Mouse (Mus musculus): ENCODE measurements at regions not wholly inside any gene's neighbourhood (a gene's known extent, or its start where the extent isn't known, plus 50 kb on each side); places are given as distances from the start of the nearest gene placed in this dataset.

GRCm38 (mm10) chr4:89500232-89500631, 179.0 kb upstream of the Dmrta1 start:
- no peak for DNase-seq (ENCODE audit: low spot score)

GRCm38 (mm10) chr4:89490947-89491346, 180.1 kb upstream of the Cdkn2b start:
- no peak for DNase-seq (ENCODE audit: low spot score)

DNA sequence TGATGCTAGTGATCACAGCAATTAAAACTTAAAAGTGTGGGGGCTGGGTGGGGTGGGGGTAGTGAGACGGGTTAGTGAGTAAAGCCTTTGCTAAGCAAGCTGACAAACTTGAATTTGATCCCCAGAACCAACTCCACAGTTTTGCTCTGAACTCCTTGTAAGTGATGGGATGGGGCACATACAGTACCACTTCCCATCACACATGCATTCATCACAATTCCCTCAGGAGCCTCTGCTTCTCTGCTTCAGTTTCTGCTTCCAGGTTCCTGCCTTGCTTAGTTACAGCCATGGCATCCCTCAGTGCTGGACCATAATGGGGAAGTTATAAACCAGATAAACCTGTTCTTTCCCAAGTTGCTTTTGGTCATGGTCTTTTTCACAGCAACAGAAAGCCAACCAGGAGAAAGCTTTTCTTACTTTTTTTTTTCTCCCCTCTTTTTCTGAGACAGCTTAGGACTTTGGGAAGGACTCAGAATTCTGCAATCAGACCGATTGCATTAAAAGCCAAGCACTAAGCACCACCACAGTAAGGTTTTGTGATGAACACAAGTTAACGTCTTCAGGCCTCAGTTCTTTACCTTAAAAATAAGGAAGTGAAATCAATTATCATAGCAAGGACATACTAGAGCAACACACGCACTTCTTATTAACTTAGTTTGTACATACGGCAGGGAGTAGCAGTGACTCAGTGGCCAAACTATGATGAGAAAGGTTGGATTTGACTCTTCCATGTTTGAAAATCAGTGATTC, 176.8 kb upstream of the Cdkn2b start:
- no peak for DNase-seq (ENCODE audit: low spot score)

DNA sequence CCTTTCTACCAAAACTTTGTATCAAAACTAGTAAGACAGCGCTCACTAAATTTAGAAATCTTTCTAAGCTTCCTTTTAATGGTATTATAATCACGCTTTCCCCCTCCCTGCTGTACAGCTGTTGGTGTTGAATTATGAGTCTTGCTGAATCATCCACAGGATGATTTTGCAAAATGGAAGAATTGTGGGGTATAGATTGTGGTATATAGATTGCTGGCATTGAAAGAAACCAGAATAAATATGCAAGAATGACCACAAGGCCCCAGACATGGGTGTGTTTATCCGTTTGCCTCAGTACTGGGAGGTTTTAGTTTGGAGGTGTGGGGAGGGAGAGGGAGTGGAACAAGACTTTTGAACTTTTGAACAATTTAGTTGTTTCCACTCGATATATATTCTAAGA, 176.1 kb upstream of the Cdkn2b start:
- no peak for DNase-seq (ENCODE audit: low spot score)

DNA sequence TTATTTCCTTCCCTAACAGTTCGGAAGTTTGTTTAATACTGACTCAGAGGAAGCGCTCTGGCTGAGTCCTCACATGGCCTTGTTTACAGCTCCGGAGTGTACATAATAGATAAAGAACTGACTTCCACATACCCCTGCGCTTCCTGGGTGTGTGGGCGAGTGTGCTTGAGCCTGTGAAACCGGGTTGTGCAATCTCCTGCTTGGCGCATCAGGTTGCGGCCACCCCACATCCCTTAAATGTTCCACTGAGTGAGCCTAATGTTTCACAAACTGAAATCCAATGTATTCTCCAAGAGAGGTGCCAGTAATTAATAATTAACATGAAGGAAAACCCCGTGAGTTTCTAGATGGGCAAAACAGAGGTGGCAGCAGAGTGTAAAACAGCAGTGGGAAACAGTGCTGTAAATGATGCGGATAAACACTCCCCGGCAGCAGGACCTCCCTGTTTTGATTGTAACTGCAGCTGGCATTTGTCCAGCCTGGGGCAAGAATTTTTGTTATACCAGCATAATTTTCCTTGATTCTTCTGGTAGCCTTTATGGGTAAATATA, 175.2 kb upstream of the Cdkn2b start:
- DNase-seq (ENCODE audit: low spot score): no peak

GRCm38 (mm10) chr4:89478646-89479237, 167.9 kb upstream of the Cdkn2b start:
- no peak for DNase-seq (ENCODE audit: low spot score)

DNA sequence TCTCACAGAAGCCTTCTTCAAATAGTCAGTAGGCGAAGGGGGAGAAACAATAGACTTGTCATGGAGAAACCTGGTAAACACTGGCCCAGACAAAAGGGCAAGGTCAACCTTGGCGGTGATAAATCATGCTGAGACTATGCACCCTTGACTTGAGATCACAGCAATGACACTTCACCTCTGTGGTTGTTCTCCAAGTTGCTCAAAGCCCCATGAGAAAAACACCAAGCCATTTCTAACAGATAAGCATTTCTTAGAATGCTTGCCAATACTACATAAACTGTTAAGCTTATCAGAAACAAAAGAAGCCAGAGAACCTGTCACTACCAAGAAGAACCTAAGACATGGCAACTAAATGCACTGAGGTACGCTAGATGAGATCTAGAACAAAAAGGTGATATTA, 165.0 kb upstream of the Cdkn2b start:
- DNase-seq (ENCODE audit: low spot score): no peak

DNA sequence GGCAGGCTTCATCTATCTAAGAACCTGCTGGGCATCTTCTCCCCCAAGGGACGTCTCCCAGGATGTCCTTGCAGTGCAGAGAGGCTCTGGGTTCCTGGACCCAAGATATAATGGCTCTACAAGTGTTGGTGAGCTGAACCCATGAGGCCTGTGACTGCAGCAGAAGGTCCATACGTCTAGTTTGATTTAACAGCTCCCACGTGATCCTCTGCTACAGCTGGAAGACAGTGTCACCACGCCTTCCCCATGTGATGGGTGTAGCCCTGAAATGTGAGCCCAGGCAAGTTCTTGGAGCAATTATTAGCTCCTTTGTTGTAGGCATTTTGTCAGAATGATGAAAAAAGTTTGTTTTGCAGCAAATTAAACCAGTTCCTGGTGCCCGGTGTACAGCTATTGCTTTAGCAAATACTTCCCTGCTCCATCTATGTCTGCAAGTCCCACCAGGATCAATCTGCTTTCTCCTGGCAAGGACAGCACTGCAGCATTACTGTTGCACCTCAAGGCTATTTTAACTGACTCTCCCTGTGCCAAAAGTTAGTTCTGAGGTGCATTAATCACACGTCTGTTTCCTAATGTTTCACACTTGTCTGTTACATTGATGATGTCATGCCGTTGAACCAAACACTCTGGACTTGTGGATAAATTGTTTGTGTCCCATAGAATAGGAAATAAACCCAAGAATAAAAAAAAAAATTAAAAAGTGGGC, 164.2 kb upstream of the Cdkn2b start:
- DNase-seq (ENCODE audit: low spot score): no peak

GRCm38 (mm10) chr4:89471426-89471825, 160.6 kb upstream of the Cdkn2b start:
- no peak for DNase-seq (ENCODE audit: low spot score)

DNA sequence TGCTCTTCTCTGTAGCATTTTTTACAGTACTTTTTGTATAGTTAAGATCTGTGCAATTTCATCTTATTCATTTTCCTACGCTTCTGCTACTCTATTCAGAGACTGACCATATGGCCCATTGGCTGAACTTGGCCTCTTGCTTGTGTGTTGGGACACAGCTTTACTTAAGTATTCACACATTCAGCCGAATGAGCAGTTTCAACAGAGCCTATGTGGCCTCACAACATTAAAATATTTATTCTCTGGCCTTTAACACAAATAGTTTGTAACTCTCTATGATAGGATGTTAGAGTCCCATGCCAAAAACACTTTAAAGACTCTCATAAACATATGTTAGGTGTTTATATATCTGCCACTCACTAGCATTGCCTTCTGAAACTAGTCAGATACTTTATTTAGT, 159.9 kb upstream of the Cdkn2b start:
- DNase-seq (ENCODE audit: low spot score): no peak

DNA sequence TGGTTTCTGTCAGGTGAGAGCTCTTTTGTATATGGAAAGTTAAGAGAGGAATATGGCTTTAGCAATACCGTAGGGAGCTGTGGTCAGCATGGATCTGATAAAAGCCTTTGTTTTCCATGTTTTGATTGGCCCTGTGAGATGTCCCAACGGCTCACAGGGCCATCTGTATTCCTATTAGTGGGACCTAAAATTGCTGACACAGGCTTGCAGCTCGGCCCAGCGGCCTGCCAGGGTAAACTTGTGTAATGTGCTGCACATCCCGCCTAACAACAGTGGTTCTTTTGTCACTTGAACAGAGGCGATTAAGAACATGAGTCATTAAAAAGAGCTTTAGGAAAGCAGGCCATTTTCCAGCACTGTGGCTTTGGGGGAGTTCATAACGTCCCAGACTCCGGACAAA, 159.0 kb upstream of the Cdkn2b start:
- DNase-seq (ENCODE audit: low spot score): no peak

DNA sequence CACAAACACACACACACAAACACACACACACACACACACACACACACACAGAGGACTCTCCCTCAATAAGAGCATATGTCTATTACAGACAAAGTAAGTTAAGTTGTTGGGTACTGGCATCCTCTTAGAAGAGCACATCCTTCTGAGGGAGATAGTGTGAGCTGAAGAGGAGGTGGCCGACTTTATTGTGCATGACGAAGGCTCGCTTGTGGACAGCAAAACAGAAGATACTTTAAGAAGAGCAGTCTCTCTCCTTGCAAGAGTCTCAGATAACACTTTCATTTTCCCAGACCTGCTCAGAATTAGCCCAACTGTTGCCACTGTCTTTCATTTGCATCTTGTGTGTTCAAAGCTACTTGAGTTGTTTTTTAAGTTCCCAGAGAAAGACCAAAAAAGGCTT, 158.6 kb upstream of the Cdkn2b start:
- no peak for DNase-seq (ENCODE audit: low spot score)

- DNase-seq (ENCODE audit: low spot score): no peak
Measured at GRCm38 (mm10) chr4:89466766-89467165, 155.9 kb upstream of the Cdkn2b start.

- no peak for DNase-seq (ENCODE audit: low spot score)
Measured at GRCm38 (mm10) chr4:89463121-89463520, 152.3 kb upstream of the Cdkn2b start.

DNA sequence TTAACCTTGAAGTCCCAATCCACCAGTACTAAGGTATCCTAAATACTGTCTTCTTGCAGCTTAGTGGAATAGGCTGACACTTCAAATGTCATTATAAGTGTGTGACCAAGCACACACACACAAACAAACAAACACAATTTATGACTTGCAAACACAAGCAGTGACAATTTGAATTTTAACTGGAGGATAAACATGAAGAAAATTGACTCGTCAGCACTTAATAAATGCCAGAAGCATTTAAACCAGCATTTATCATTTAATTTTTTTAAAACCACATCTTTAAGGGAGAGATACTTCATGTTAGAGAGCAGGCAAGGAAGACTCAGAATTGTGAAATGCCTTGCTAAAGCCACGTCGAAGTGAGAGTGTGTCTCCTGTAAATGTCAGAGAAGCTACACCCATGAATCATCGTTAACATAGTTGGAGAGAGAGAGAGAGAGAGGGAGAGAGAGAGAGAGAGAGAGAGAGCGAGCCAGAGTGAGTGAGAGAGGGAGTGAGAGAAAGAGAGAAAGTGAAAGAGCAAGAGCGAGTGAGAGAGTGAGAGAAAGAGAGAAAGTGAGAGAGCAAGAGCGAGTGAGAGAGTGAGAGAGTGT, 149.4 kb upstream of the Cdkn2b start:
- DNase-seq (ENCODE audit: low spot score): no peak

DNA sequence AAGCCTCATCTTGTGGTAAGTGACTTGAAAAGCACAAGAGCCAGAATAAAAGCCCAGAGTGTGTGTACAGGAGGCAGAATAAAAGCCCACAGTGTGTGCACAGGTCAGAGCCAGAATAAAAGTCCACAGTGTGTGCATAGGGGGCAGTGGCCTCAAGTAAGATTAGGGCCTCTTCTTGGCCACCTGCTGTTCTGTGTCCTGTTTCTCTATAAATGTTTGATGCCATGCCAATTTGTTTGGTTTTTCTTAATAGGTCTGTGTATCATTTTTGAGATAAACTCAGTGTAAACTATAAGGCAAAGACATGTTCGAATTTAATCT, 148.5 kb upstream of the Cdkn2b start:
- no peak for DNase-seq (ENCODE audit: low spot score)

DNA sequence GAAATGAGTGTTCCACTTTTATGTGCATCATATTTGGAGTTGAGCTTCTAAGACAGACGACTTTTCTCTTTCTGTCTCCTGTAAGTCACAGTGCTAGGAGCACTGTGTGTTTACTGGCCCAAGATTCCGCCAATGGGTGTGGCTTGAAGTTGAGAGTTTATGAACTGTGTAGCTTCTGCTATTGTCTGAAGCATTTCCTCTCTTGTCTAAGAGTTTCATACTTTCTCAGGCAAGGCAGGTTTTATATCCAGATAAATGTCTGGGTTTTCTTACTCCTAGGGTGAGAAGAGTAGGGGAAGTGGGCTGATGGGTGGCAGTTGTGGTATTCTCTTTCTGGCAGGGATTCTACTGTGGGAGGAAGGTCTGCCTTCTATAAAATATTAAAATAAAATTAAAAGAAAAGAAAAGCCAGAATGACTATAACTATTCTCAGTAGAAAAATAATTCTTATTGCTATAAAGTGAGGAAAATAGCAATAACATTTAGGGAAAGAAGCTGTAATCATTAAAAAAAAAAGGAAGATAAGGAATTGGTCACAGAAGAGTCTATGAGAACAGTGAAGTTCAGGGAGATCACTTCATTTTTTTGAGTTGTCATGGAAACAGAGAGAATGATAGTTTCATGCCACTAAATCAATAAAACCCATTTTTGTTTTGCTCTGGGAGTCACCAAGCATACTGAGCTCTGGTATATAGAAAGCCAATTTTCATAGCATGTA, 147.9 kb upstream of the Cdkn2b start:
- no peak for DNase-seq (ENCODE audit: low spot score)

- DNase-seq (ENCODE audit: low spot score): no peak
Measured at GRCm38 (mm10) chr4:89457861-89458260, 147.0 kb upstream of the Cdkn2b start.

- no peak for DNase-seq (ENCODE audit: low spot score)
Measured at GRCm38 (mm10) chr4:89454926-89455325, 144.1 kb upstream of the Cdkn2b start.

DNA sequence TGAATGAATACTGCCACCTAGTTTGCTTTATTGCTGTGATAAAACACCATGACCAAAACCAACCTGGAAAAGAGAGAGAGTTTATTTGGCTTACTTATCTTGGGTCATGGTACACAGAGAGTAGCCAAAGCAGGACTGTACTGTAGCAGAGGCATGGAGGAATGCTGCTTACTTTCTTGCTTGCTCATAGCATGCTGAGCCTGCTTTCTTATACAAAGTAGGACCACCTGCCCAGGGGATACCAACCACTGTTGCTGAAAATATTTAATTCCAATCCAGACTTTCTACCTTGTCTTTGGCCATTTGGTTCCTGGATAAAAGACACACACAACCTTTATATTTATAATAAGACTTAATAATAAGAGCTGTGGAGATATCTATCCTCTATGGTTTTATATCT, 142.2 kb upstream of the Cdkn2b start:
- no peak for DNase-seq (ENCODE audit: low spot score)

DNA sequence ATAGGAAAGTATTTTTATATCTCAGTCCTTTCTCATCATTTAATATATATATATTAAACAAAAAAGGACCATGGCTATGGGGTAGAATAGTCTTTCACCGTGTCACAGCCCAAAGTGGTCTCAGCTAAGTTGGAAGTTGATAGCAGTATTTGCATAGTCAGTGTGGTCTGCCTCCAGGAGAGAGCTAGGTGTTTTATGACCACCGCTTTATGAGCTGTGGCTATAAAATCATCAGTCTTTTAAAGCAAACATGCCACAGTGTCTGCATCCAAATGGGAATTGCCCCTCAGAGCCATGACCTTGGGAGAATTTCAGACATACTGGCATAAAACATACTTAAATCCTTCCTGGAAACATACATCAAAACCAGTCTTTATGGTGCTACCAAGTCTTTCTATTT, 140.9 kb upstream of the Cdkn2b start:
- DNase-seq (ENCODE audit: low spot score): no peak

DNA sequence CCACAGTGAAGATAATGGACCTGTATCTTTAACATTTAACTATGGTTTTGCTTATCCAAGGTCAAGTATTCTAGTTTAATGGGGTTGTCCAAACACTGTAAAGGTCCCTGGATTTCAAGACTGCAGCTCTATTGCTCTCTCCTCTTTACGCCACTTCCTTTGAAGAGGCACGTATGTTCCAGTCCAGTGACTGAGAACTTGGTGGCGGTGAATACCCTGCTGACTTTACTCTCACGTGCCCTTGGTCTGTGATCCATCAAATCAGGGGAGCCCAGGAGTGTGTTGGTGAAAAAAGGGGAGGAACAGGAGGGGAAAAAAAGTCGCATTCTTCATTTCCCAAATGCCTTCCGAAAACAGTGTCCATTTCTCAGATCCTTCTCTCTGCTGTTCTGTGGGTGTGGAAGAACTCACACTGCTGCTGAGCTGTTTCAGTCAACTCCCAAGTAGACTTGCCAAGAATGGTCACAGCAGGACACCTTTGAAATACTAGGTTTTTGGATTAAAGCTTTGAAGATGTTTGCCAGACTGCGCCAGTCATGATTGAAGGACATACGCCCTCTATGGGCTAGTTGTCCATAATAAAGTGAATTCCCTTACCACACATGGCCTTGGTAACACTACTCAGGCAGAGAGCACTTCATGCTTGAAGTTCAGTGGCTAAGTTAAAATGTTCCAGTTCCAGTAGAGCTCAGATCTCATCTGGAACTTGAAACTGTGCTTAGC, 136.1 kb upstream of the Cdkn2b start:
- no peak for DNase-seq (ENCODE audit: low spot score)
